Mouse (Mus musculus) heart, postnatal 0 days (tissue): ENCODE measurements at regions not wholly inside any gene's neighbourhood (a gene's known extent, or its start where the extent isn't known, plus 50 kb on each side); places are given as distances from the start of the nearest gene placed in this dataset.

Experiments
- ATAC-seq: fragments of 200-750 bp; cut with Nextera tagmentation; 2 replicates; pipeline ENCODE4 v1.8.0; 2017; ENCODE audit warnings: low read depth, moderate number of reproducible peaks, moderate library complexity; ENCODE audit not compliant: insufficient read depth
- DNase-seq: peaks from one replicate; pipeline ENCODE4 v3.0.0-alpha.2; 2016; ENCODE audit warnings: low spot score
- H3K27ac ChIP-seq: fragments of 300-500 bp; sonication (generic); 2 replicates; pipeline ENCODE4 v1.5.1; 2014; ENCODE audit warnings: low read depth, mild to moderate bottlenecking
- H3K27me3 ChIP-seq: fragments of 300-500 bp; sonication (generic); 2 replicates; pipeline ENCODE4 v1.6.1; 2014; ENCODE audit warnings: low read length, mixed read lengths; ENCODE audit not compliant: control insufficient read depth, insufficient read depth
- H3K36me3 ChIP-seq: fragments of 300-500 bp; sonication (generic); replicated peaks from 2 replicates; pipeline ENCODE4 v1.6.1; 2014; ENCODE audit warnings: low read length, mixed read lengths; ENCODE audit not compliant: control insufficient read depth, insufficient read depth
- H3K4me1 ChIP-seq: fragments of 300-500 bp; sonication (generic); 2 replicates; pipeline ENCODE4 v1.6.1; 2014; ENCODE audit warnings: antibody characterized with exemption; ENCODE audit not compliant: control insufficient read depth, insufficient read depth
- H3K4me2 ChIP-seq: fragments of 300-500 bp; sonication (generic); 2 replicates; pipeline ENCODE4 v1.6.1; 2014; ENCODE audit warnings: low read depth, mild to moderate bottlenecking, low read length, moderate library complexity
- H3K4me3 ChIP-seq: fragments of 300-500 bp; sonication (generic); 2 replicates; pipeline ENCODE4 v1.5.1; 2014; ENCODE audit warnings: low read depth, low read length
- H3K9ac ChIP-seq: fragments of 300-500 bp; sonication (generic); replicated peaks from 2 replicates; pipeline ENCODE4 v1.6.1; 2014; ENCODE audit warnings: low read depth, low read length, mixed read lengths
- H3K9me3 ChIP-seq: fragments of 300-500 bp; sonication (generic); replicated peaks from 2 replicates; pipeline ENCODE4 v1.6.1; 2016; ENCODE audit warnings: low read length; ENCODE audit not compliant: control insufficient read depth
- CTCF ChIP-seq: IDR thresholded peaks from 2 replicates; pipeline ENCODE4 v1.5.1; 2016; ENCODE audit warnings: antibody characterized with exemption, control low read depth, low read depth
- EP300 ChIP-seq: IDR thresholded peaks from 2 replicates; pipeline ENCODE4 v1.6.1; 2016; ENCODE audit warnings: antibody characterized with exemption, low read depth
- WGBS: fragments of 180-500 bp; shearing (Covaris S2); extraction: QIAGEN DNeasy Blood & Tissue Kit; methylation state at CpG from one replicate; pipeline ENCODE4 v1.1.7; 2014; 5-methylcytosine and 5-hydroxymethylcytosine counted together

- 76% methylated on average over 3 of the region's 3 CpGs for WGBS
- no peak overlapping the region for H3K27ac ChIP-seq
- H3K9ac ChIP-seq: no peak overlapping the region
- ATAC-seq (no peak), DNase-seq (no peak)
- no peak overlapping the region for H3K4me2 ChIP-seq
- TF ChIP-seq EP300: no peak
- TF ChIP-seq CTCF: no peak
- no peak overlapping the region for H3K4me3 ChIP-seq
- peaks cover 8% of the 10 kb centered on the region for H3K9me3 ChIP-seq
- H3K27me3 ChIP-seq: no peaks in the 10 kb centered on the region
- H3K4me1 ChIP-seq: no peaks in the 10 kb centered on the region
- H3K36me3 ChIP-seq: no peaks in the 10 kb centered on the region
These were observed 136.6 kb downstream of the Tmem38b start for GRCm38 (mm10) chr4:53962458-53962857.

GRCm38 (mm10) chr4:53970461-53970860 is 144.6 kb downstream of the Tmem38b start:
- no peak for ATAC-seq
- Histone ChIP-seq H3K9me3 (peaks cover 10% of the 10 kb centered on the region), H3K4me3 (no peak overlapping the region), H3K4me1 (no peaks in the 10 kb centered on the region), H3K27me3 (no peaks in the 10 kb centered on the region), H3K36me3 (no peaks in the 10 kb centered on the region), H3K4me2 (no peak overlapping the region), H3K9ac (no peak overlapping the region), H3K27ac (no peak overlapping the region)
- no peak for DNase-seq
- TF ChIP-seq EP300 (no peak), CTCF (no peak)

- TF ChIP-seq EP300: no peak
- TF ChIP-seq CTCF: no peak
- no peaks in the 10 kb centered on the region for H3K27me3 ChIP-seq
- no peak overlapping the region for H3K4me2 ChIP-seq
- no peak for ATAC-seq
- H3K4me3 ChIP-seq: no peak overlapping the region
- H3K9ac ChIP-seq: no peak overlapping the region
- H3K9me3 ChIP-seq: peaks cover 10% of the 10 kb centered on the region
- no peaks in the 10 kb centered on the region for H3K4me1 ChIP-seq
- H3K36me3 ChIP-seq: no peaks in the 10 kb centered on the region
- 90% methylated on average over 2 of the region's 2 CpGs for WGBS
- no peak overlapping the region for H3K27ac ChIP-seq
- no peak for DNase-seq
These were observed 145.1 kb downstream of the Tmem38b start for GRCm38 (mm10) chr4:53970960-53971359.

GRCm38 (mm10) chr4:53976036-53976638 is 150.3 kb downstream of the Tmem38b start:
- WGBS: 21% methylated on average over 12 of the region's 12 CpGs
- no peak overlapping the region; the same call in 1 of the 2 replicates for H3K27ac ChIP-seq
- TF ChIP-seq EP300 (no peak), CTCF (no peak)
- H3K4me1 ChIP-seq: no peaks in the 10 kb centered on the region
- H3K27me3 ChIP-seq: no peaks in the 10 kb centered on the region
- no peak overlapping the region for H3K9ac ChIP-seq
- DNase-seq (peak; percentile 29), ATAC-seq (no peak)
- H3K9me3 ChIP-seq: no peaks in the 10 kb centered on the region
- H3K4me3 ChIP-seq: no peak overlapping the region
- H3K36me3 ChIP-seq: no peaks in the 10 kb centered on the region
- peak overlapping the region; percentile 28 for H3K4me2 ChIP-seq

- no peak for DNase-seq
- WGBS: 65% methylated on average over 8 of the region's 8 CpGs
- TF ChIP-seq EP300 (no peak), CTCF (no peak)
These were observed 160.9 kb downstream of the Tmem38b start for GRCm38 (mm10) chr4:53986519-53987301.

GRCm38 (mm10) chr4:53987536-53987935 is 161.7 kb downstream of the Tmem38b start:
- Histone ChIP-seq H3K36me3 (no peaks in the 10 kb centered on the region), H3K4me2 (no peak overlapping the region), H3K9me3 (no peaks in the 10 kb centered on the region), H3K4me1 (no peaks in the 10 kb centered on the region), H3K27ac (no peak overlapping the region), H3K27me3 (no peaks in the 10 kb centered on the region), H3K4me3 (no peak overlapping the region), H3K9ac (no peak overlapping the region)
- no peak for DNase-seq
- no peak for ATAC-seq
- 51% methylated on average over 11 of the region's 11 CpGs for WGBS
- TF ChIP-seq CTCF (no peak), EP300 (no peak)

More at GRCm38 (mm10) chr4:53986519-53987301, 160.9 kb downstream of the Tmem38b start:
- no peaks in the 10 kb centered on the region for H3K9me3 ChIP-seq
- no peak overlapping the region for H3K4me3 ChIP-seq
- ATAC-seq: no peak
- H3K27ac ChIP-seq: no peak overlapping the region
- no peaks in the 10 kb centered on the region for H3K27me3 ChIP-seq
- H3K36me3 ChIP-seq: no peaks in the 10 kb centered on the region
- no peak overlapping the region for H3K9ac ChIP-seq
- no peaks in the 10 kb centered on the region for H3K4me1 ChIP-seq
- no peak overlapping the region for H3K4me2 ChIP-seq
